Mouse (Mus musculus): Measurements from ENCODE around the gene Grwd1.

Gene Grwd1

GRCm38 (mm10) chr7:45833924-45834323, 3.2 kb upstream of the Grwd1 start:
- DNase-seq = no peak

DNA sequence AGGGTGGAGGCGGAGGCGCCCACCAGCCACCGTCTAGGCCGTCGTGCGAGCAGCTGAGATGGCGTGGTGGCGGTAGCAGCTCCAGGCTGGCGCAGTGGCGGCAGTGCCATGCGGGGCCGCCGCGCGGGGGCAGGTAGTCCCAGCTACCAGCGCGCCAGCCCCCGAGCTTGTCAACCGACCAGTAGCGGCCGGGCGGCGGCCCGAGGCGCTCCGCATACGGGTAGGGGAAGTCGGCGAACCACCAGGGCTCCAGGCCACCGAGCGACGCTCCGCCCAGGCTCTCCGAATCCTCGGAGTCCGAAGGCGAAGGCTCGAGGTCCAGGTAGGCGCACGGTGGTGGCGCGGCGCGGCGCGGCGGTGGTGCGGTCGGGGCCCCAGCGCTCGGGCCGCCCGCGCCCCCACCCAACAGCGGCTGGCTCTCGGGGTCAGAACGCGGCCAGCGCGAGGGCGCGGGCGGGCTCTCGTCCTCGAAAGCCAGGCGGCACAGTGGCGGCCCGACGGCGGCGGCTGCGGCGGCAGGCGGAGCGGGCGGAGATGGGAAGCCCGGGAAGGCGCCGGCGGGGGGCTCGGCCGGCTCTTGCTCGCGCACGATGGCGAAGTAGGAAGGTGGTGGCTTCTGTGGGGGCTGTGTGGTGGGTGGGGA, 2.5 kb upstream of the Grwd1 start:
- no peak for DNase-seq

- DNase-seq = no peak
These were observed 1.7 kb upstream of the Grwd1 start for GRCm38 (mm10) chr7:45832428-45832827.

DNA sequence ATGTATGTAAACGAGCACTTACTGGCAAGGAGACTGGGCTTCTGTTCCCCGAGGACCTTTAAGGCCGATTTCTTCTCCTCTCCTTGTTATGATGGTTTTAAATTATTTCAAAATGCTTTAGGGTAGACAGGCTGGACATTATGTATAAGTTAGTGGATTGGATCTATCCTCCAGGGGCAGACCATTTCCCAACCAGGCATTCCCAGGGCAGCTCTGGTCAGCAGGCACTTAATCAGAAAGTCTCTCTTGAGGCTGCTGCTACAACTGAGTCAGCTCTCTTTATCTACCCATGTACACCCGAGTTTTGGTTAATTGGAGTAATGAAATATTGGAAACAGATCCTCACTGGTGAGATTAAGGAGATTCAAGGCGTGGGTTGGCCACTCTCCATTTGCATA, 383 bp upstream of the Grwd1 start:
- DNase-seq = no peak

GRCm38 (mm10) chr7:45826631-45827030, 4.1 kb downstream of the Grwd1 start:
- DNase-seq = no peak

- no peak for DNase-seq
These were observed 6.1 kb downstream of the Grwd1 start, which contains the start of gene Kcnj14 for GRCm38 (mm10) chr7:45824598-45824997. Gene Kcnj14, minus strand, starts transcription at chr7:45824782.

DNA sequence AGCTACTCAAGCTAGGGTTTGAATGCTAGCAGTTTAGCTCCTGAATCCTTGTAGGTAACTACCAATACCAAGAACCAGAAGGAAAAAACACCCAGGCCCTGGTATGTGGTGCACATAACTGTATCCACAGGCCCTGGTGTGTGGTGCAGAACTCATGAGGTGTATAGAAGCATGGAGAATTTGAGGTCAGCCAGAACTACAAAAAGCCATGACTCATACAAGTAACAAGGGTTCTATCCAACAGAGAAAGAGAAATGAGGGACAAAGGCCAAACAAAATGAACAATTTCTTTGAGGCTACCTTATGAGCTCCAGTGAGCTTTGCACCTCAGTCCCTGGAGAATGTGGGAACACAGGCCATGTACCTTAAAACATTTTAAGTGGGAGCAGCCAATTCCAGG, 9.8 kb downstream of the Grwd1 start:
- no peak for DNase-seq

DNA sequence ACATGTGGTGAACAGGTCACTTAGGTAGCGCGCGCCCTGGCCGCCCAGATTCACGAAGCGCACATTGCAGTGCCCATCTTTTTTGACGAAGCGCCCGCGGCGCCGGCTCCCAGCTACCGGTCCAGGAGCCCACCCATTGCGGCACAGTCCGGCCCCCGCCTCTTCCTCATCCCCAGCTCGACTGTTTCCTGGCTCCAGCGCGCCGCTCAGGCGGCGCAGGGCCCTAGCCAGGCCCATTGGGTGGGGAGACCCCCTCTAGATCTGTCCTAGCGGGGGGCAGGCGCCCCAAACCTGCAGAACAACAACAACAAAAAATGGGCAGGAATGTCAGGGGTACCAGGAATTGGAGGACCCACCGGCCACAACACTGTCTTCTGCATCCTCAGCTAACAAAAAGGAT, 10.9 kb downstream of the Grwd1 start:
- DNase-seq = no peak

DNA sequence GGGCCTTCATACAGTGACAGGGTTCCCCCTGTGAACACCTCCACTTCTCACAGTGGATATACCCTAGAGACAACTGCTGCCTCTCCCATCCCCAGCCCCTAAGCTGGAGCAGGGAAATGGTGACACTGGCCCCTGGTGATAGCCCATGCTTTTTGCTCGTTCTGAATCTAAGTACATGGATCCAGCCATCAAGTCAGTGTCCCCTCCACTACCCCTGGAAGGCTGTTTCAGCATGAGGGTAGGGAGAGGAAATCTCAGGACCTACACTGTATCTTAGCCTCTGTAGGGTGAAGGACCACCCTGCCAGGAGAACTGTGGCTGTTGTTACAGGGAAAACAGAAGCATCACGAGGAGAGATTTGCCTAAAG, 14.8 kb downstream of the Grwd1 start:
- DNase-seq = no peak

- DNase-seq = no peak
These were observed 15.3 kb downstream of the Grwd1 start for GRCm38 (mm10) chr7:45815323-45815983.

- no peak for DNase-seq
These were observed 15.9 kb downstream of the Grwd1 start for GRCm38 (mm10) chr7:45814841-45815240.

GRCm38 (mm10) chr7:45813787-45814779, 16.7 kb downstream of the Grwd1 start, which contains the start of gene Cyth2:
Gene Cyth2, minus strand, starts transcription at chr7:45814581.
- peak; percentile 100 for DNase-seq

- DNase-seq = no peak
These were observed 17.8 kb downstream of the Grwd1 start for GRCm38 (mm10) chr7:45812921-45813320.

- no peak for DNase-seq
These were observed 21.3 kb downstream of the Grwd1 start for GRCm38 (mm10) chr7:45809276-45810075.

- no peak for DNase-seq
These were observed 22.3 kb downstream of the Grwd1 start for GRCm38 (mm10) chr7:45808471-45808870.

DNA sequence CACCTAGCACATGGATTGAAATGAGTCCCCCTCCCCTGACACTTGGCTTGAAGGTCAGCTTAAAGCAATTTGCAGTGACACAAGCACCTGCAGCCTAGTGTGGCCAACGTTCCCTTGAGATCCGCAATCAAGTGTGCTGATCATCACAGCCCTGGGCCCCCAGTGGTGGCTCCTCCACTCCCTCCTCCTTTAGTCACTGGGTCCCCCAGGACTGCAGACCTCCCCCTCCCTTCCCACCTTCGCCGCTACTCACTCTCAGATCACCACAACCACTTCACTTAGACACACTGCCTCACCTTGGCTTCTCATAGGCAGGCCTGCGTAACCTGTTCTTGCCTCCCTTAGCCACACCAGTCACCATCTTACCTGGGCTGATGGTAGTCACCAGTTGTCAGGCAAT, 24.8 kb downstream of the Grwd1 start:
- no peak for DNase-seq

DNA sequence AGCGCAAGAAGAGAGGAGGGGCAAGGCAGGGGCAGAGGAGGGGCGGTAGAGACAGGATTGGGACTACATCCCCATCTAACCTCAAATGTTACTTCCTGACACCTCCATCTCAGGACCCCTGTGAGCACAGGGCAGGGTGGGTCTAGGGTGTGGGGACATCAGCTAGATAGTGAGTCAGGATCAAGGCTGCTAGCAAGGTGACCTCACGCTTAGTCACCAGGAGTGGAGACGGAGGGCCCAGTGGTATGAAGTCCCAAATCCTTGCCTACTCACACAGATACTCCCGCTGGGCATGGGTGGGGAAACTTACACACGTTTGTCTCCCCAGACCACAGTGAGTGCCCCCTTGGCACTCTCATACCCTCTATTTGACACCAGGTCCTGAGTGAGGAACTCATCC, 28.2 kb downstream of the Grwd1 start:
- DNase-seq = no peak

GRCm38 (mm10) chr7:45801348-45801747, 29.4 kb downstream of the Grwd1 start:
- DNase-seq = peak; percentile 89 to 91

DNA sequence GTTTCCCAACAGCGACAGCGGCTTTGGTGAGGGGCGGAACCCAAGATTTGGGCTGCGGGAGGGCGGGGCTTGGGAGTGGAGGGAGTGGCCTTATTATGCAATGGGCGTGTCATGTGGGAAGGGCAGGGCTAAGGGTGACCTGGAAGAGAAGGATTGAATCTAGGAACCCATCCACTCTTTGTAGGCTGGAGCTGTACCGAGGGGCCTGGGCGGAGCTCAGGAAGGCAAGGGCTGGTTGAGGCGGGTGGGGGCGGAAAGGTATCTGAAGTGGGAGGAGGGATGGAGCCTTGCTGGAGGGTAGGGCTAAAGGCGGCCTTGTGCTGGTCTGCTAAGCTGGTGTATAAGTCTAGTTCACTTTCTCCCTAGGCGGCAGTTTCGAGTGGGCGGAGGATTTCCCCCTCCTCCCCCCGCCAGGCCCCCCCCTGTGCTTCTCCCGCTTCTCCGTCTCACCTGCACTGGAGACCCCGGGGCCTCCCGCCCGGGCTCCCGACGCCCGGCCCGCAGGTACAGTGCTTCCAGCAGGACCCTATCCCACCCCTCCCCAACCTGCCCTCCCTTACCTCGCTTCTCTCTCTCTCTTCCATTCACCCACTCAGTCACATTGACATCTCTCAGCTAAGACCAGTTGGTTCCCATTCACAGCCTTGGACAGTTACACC, 30.1 kb downstream of the Grwd1 start:
- peak; percentile 65 to 73 for DNase-seq

DNA sequence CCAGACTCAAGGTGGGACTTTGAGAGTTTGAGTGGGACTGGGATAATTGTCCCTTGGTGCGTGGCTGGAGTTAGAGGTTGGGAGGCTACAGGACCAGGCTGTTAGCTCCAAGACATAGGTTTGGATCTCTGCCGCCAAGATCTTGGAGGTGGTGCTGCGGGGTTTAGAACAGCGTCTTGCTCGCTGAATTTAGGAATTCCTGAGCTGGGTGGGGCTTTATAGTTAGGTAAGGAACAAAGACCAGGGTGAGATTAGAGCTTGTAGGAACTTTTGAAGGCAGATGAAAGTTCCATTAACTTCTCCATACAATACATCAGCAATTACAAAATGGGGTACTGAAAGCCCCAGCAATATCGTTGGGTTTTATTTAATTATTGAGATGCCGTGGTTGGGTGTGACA, 30.7 kb downstream of the Grwd1 start:
- peak in 1 of 2 experiments; percentile 11 for DNase-seq

DNA sequence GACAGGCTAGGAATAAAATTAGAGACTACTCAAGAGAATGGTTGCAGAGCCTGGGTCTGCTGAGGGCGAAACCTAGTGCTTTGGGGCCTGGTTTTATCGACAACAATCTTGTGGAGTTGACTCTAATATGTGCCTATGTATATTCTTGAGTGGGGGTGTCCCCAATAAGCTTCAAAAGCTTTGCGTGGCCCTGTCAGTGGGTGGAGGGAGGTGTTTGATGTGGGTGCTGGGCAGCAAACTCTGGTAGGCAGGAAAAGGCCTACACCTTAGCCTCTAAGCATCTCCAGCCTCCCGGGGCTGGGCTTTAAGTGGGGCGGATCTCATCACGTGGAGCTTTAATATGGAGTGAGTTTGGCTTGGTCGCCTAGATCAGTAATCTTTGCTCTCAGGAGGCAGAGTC, 31.8 kb downstream of the Grwd1 start:
- DNase-seq = peak in 1 of 2 experiments; percentile 22

GRCm38 (mm10) chr7:45798511-45798836, 32.3 kb downstream of the Grwd1 start:
- DNase-seq = peak; percentile 47 to 52

Data from lung, adult 18-20 months (tissue).